Mouse (Mus musculus): ENCODE results near the gene Lin52. TPM values are rescaled to one million over a fixed set of nuclear protein-coding genes. Genes with fewer than 3 reads are reported as not detected.

The Lin52 gene
- polyA plus RNA-seq, 1 experiment from 2014 or later = 18.1 TPM

Other genes with a start within 250 kb of the Lin52 start
- 7.1 and 7.5 TPM in 2 replicates for gene Elmsan1, start 232.5 kb upstream of the Lin52 start, polyA plus RNA-seq (2015; fragmentation: Nextera tagmentation; extraction: Ambion mirVana)
- gene Ptgr2, start 166.2 kb upstream of the Lin52 start, polyA plus RNA-seq (2015; fragmentation: Nextera tagmentation; extraction: Ambion mirVana) = 98.0 and 103 TPM in 2 replicates
- gene Zfp410, start 134.6 kb upstream of the Lin52 start, polyA plus RNA-seq (2015; fragmentation: Nextera tagmentation; extraction: Ambion mirVana) = 54.0 and 54.5 TPM in 2 replicates
- 94.2 and 95.2 TPM in 2 replicates for gene Coq6, start 89.8 kb upstream of the Lin52 start, polyA plus RNA-seq (2015; fragmentation: Nextera tagmentation; extraction: Ambion mirVana)
- gene Fam161b, start 89.6 kb upstream of the Lin52 start, polyA plus RNA-seq (2015; fragmentation: Nextera tagmentation; extraction: Ambion mirVana) = 8.1 and 8.2 TPM in 2 replicates
- 37.1 and 38.9 TPM in 2 replicates for gene Entpd5, start 42.4 kb upstream of the Lin52 start, polyA plus RNA-seq (2015; fragmentation: Nextera tagmentation; extraction: Ambion mirVana)
- 2.5 and 2.6 TPM in 2 replicates for gene Bbof1, start 42.4 kb upstream of the Lin52 start, polyA plus RNA-seq (2015; fragmentation: Nextera tagmentation; extraction: Ambion mirVana)
- 21.1 and 25.1 TPM in 2 replicates for gene Rnf113a2, start 34.2 kb upstream of the Lin52 start, polyA plus RNA-seq (2015; fragmentation: Nextera tagmentation; extraction: Ambion mirVana)
- gene Aldh6a1, start 418 bp upstream of the Lin52 start, polyA plus RNA-seq (2015; fragmentation: Nextera tagmentation; extraction: Ambion mirVana) = 70.3 and 72.9 TPM in 2 replicates
- gene Vsx2, start 118.3 kb downstream of the Lin52 start, polyA plus RNA-seq (2015; fragmentation: Nextera tagmentation; extraction: Ambion mirVana) = not detected in 2 replicates
- 11.7 and 12.4 TPM in 2 replicates for gene Abcd4, start 166.0 kb downstream of the Lin52 start, polyA plus RNA-seq (2015; fragmentation: Nextera tagmentation; extraction: Ambion mirVana)
- gene Vrtn, start 189.6 kb downstream of the Lin52 start, polyA plus RNA-seq (2015; fragmentation: Nextera tagmentation; extraction: Ambion mirVana) = 0.12 TPM in 1 of 2 replicates, not detected in the other
- 0.14 TPM in 1 of 2 replicates, not detected in the other for gene Syndig1l, start 247.4 kb downstream of the Lin52 start, polyA plus RNA-seq (2015; fragmentation: Nextera tagmentation; extraction: Ambion mirVana)